Mouse (Mus musculus) gastrocnemius, adult 8-10 months (tissue): Measurements from ENCODE around the gene Aste1. TPM values are rescaled to one million over a fixed set of nuclear protein-coding genes. Genes with fewer than 3 reads are reported as not detected.

Experiments
- total RNA-seq, 4 experiments: library from RNA; stranded (reverse); gene quantifications; 2 replicates each; pipeline ENCODE4 v1.2.4; 2022

Gene Aste1
- total RNA-seq, 4 experiments from 2014 or later, result 1.4 to 3.1 (median 2.2) TPM

Other genes with a start within 250 kb of the Aste1 start
- gene Nek11, start 132 bp downstream of the Aste1 start, total RNA-seq, result not detected
- gene Atp2c1, start 131.9 kb downstream of the Aste1 start, total RNA-seq, result 10 to 100 TPM; 35.6 to 44.4 (median 42.8) TPM
- gene Pik3r4, start 247.6 kb downstream of the Aste1 start, total RNA-seq, result 10 to 100 TPM; 10.2 to 12.6 (median 11.1) TPM